In genomic region chr12:91427129-91427528, GRCm38 (mm10) we compare ENCODE assay signal across 20 mouse cellular contexts. TPM values are rescaled to one million over a fixed set of nuclear protein-coding genes. Genes with fewer than 3 reads are reported as not detected.
"Had no signal": no experiment of that assay in that cellular context is flagged by ENCODE, and none has a peak within 500 bp of the region (broad histone marks: within the 10 kb centered on the region; RNA-seq: fewer than 3 reads in every experiment).

No protein-coding gene starts in this region.

- H3K9me3 ChIP-seq: midbrain, embryonic 10.5 days; midbrain, embryonic 13.5 days; midbrain, embryonic 15.5 days; neural tube, embryonic 13.5 days; neural tube, embryonic 15.5 days had no signal

- H3K27ac ChIP-seq: midbrain, embryonic 10.5 days; midbrain, embryonic 13.5 days; midbrain, embryonic 15.5 days; neural tube, embryonic 13.5 days; neural tube, embryonic 15.5 days had no signal

- H3K27me3 ChIP-seq: midbrain, embryonic 13.5 days; midbrain, embryonic 15.5 days; neural tube, embryonic 13.5 days had no signal

- ATAC-seq: midbrain, embryonic 13.5 days; midbrain, embryonic 15.5 days had no signal

- H3K4me1 ChIP-seq: midbrain, embryonic 13.5 days; midbrain, embryonic 15.5 days; neural tube, embryonic 13.5 days had no signal

- H3K36me3 ChIP-seq: midbrain, embryonic 10.5 days; midbrain, embryonic 13.5 days; midbrain, embryonic 15.5 days; neural tube, embryonic 13.5 days; neural tube, embryonic 15.5 days had no signal

- DNase-seq: lung, adult 18-20 months; lung, embryonic 14.5 days; lung, postnatal 10 days; lung, postnatal 4 days; retina, postnatal 1 day; right cerebral cortex, adult 18-20 months; right cerebral cortex, postnatal 25 days; right cerebral cortex, postnatal 4 days; spleen, adult 18-20 months; thymus, adult 18-20 months; thymus, postnatal 14 days; thymus, postnatal 36 days had no signal

- H3K4me3 ChIP-seq: midbrain, embryonic 10.5 days; midbrain, embryonic 13.5 days; midbrain, embryonic 15.5 days; myocyte; neural tube, embryonic 13.5 days; neural tube, embryonic 15.5 days had no signal

- H3K9ac ChIP-seq: lung, embryonic 14.5 days; midbrain, embryonic 13.5 days; midbrain, embryonic 15.5 days; neural tube, embryonic 13.5 days; neural tube, embryonic 15.5 days had no signal

- H3K4me2 ChIP-seq: lung, embryonic 14.5 days; midbrain, embryonic 13.5 days; midbrain, embryonic 15.5 days; neural tube, embryonic 13.5 days; neural tube, embryonic 15.5 days had no signal

RNA-seq across cellular contexts. Expression of gene Tshr, which starts 42.8 kb away (rescaled TPM):
- total RNA-seq: megakaryocyte-erythroid progenitor cell, adult 5-6 weeks had no signal
- polyA plus RNA-seq: myocyte; small intestine, adult 2 months had no signal
